Mouse (Mus musculus) kidney, postnatal 14 days (tissue): ENCODE results near the gene Rin3.
"Not testable (repeated sequence)": the region's sequence is repeated elsewhere in the genome, so short reads cannot be mapped to it uniquely, and the experiment has no call there.

ENCODE experiments used
- DNase-seq: peaks from one replicate; pipeline ENCODE4 v3.0.0; 2022; ENCODE audit warnings: mixed read lengths

The Rin3 gene

GRCm38 (mm10) chr12:102282763-102283482 is at the start of gene Rin3:
Gene Rin3 (plus strand): TSS chr12:102283048.
- peak; percentile 86 for DNase-seq

GRCm38 (mm10) chr12:102235551-102235950 is 47.3 kb upstream of the Rin3 start:
- no peak for DNase-seq

- peak; percentile 11 for DNase-seq
These were observed 46.5 kb upstream of the Rin3 start for GRCm38 (mm10) chr12:102236317-102236716.

GRCm38 (mm10) chr12:102242076-102242722 is 40.6 kb upstream of the Rin3 start:
- DNase-seq, result peak; percentile 12

GRCm38 (mm10) chr12:102243915-102244314 is 38.9 kb upstream of the Rin3 start:
- no peak for DNase-seq

GRCm38 (mm10) chr12:102246226-102246625 is 36.6 kb upstream of the Rin3 start:
- no peak for DNase-seq

GRCm38 (mm10) chr12:102248104-102248503 is 34.7 kb upstream of the Rin3 start:
- no peak for DNase-seq

- DNase-seq, result no peak
These were observed 32.5 kb upstream of the Rin3 start for GRCm38 (mm10) chr12:102250316-102250715.

GRCm38 (mm10) chr12:102251070-102251469 is 31.8 kb upstream of the Rin3 start:
- no peak for DNase-seq

GRCm38 (mm10) chr12:102251985-102252384 is 30.9 kb upstream of the Rin3 start:
- DNase-seq, result no peak

GRCm38 (mm10) chr12:102252525-102252924 is 30.3 kb upstream of the Rin3 start:
- DNase-seq, result no peak

- DNase-seq, result no peak
These were observed 27.8 kb upstream of the Rin3 start for GRCm38 (mm10) chr12:102255012-102255411.

- DNase-seq, result no peak
These were observed 24.2 kb upstream of the Rin3 start for GRCm38 (mm10) chr12:102258522-102259112.

GRCm38 (mm10) chr12:102261933-102262396 is 20.9 kb upstream of the Rin3 start:
- DNase-seq, result peak; percentile 38

- DNase-seq, result no peak
These were observed 20.0 kb upstream of the Rin3 start for GRCm38 (mm10) chr12:102262809-102263208.

- DNase-seq, result no peak
These were observed 19.6 kb upstream of the Rin3 start for GRCm38 (mm10) chr12:102263249-102263648.

- no peak for DNase-seq
These were observed 16.4 kb upstream of the Rin3 start for GRCm38 (mm10) chr12:102266433-102266832.

- no peak for DNase-seq
These were observed 13.7 kb upstream of the Rin3 start for GRCm38 (mm10) chr12:102269144-102269543.

- no peak for DNase-seq
These were observed 12.0 kb upstream of the Rin3 start for GRCm38 (mm10) chr12:102270776-102271405.

- DNase-seq, result peak; percentile 59
These were observed 11.4 kb upstream of the Rin3 start for GRCm38 (mm10) chr12:102271447-102271846.

- peak; percentile 89 for DNase-seq
These were observed 6.9 kb upstream of the Rin3 start for GRCm38 (mm10) chr12:102275833-102276443.

- DNase-seq, result not testable (repeated sequence)
These were observed 2.6 kb upstream of the Rin3 start for GRCm38 (mm10) chr12:102280290-102280689.
